Mouse (Mus musculus) gastrocnemius, adult 2 months (tissue): ENCODE measurements around the gene Msl3l2. TPM values are rescaled to one million over a fixed set of nuclear protein-coding genes. Genes with fewer than 3 reads are reported as not detected.

Experiments
- DNase-seq: peaks from one replicate; pipeline ENCODE4 v3.0.0; 2022
- H3K27ac ChIP-seq: fragments of 200-600 bp; 2 replicates; pipeline ENCODE4 v1.8.1; 2022; ENCODE audit warnings: mild to moderate bottlenecking
- H3K4me3 ChIP-seq: fragments of 200-600 bp; 2 replicates; pipeline ENCODE4 v1.8.1; 2022; ENCODE audit warnings: mild to moderate bottlenecking, moderate library complexity
- CTCF ChIP-seq: fragments of 200-600 bp; IDR thresholded peaks from 2 replicates; pipeline ENCODE4 v1.8.1; 2022; ENCODE audit warnings: antibody characterized with exemption, mild to moderate bottlenecking, moderate library complexity
- intact Hi-C: fragments of 180-260 bp; cut with DNase I; formaldehyde crosslinking; loops from one replicate; pipeline ENCODE4 v1.15.1; 2025
- long read RNA-seq, 2 experiments: library from polyadenylated mRNA; stranded (forward); transcript quantifications; one replicate each; pipeline ENCODE4 v2.0.0; 2021
- total RNA-seq, 2 experiments: library from RNA; stranded (reverse); gene quantifications; 2 replicates each; pipeline ENCODE4 v1.2.3; 2021

Gene Msl3l2
- 1 to 10 TPM in 1 of 2 experiments, under 1 TPM in 1; 0.84 to 1.5 TPM for total RNA-seq
- long read RNA-seq, experiment 1, partial matches to known transcripts: 0 of 3 reads
- long read RNA-seq, experiment 1, other reads (novel, unspliced or antisense): 2 of 3 reads
- long read RNA-seq, experiment 2, partial matches to known transcripts: 0 of 3 reads
- long read RNA-seq, experiment 2, other reads (novel, unspliced or antisense): 2 of 3 reads

- DNase-seq: peak; percentile 83
- intact Hi-C loops: loop anchor here (5.0 kb wide), 1 partner anchor 121 kb away; the partner anchor contains the start of gene Tbc1d32
- Histone ChIP-seq H3K27ac (peak within 1 kb of the TSS; percentile 82), H3K4me3 (peak within 1 kb of the TSS; percentile 77)
- TF ChIP-seq CTCF: peak; percentile 82
These were observed at the start of gene Msl3l2 for GRCm38 (mm10) chr10:56106333-56106995. Msl3l2 (plus strand) TSS chr10:56106917.

DNA sequence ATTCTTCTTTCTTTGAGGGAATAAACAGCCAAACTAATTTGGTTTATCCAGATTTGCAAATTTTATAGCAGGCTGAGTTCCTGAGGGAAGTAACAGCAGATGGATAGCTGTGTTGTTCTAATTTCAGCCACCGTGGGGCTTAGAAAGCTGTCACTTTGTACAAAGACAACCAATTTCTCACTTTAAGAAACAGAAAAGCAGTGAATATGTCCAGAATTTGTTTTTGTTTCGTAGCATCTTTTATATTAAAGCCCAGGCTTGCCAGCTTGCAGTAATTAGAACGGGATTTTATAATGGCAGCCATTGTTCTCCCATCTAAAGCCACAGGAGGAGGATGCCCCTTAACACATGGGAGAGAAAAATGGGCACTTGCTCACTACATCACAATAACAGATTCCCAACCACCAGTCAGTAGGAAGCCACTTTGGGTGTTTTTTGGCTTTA, 47.7 kb upstream of the Msl3l2 start:
- intact Hi-C loops: no loop called here
- no peak for DNase-seq
- TF ChIP-seq CTCF: no peak
- H3K27ac ChIP-seq: no peak overlapping the region
- no peak overlapping the region for H3K4me3 ChIP-seq

GRCm38 (mm10) chr10:56061238-56061830, 45.4 kb upstream of the Msl3l2 start:
- Histone ChIP-seq H3K4me3 (no peak overlapping the region), H3K27ac (no peak overlapping the region)
- no peak for TF ChIP-seq CTCF
- DNase-seq: no peak
- intact Hi-C loops: no loop called here

DNA sequence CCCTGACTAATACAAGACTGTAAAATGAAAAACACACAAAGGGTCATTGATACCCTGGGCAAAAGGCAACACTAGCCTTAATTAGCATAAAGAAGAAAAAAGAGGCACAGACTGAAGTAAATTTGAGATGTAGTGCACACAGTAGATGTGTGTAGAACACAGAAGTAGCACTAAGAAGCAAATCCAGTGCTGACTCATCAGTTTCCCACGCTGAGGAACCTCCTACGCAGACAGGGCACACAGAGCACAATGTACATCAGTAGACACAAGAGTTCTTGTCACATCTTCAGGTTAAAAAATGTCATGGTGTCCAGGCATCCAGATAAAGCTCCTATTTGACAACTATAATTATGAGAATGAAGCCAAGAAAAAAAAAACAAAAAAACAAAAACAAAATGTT, 44.0 kb upstream of the Msl3l2 start:
- DNase-seq: no peak
- Histone ChIP-seq H3K27ac (no peak overlapping the region), H3K4me3 (no peak overlapping the region)
- TF ChIP-seq CTCF: no peak
- intact Hi-C loops: no loop called here

- no peak for TF ChIP-seq CTCF
- intact Hi-C loops: no loop called here
- DNase-seq: no peak
- no peak overlapping the region for H3K27ac ChIP-seq
- H3K4me3 ChIP-seq: no peak overlapping the region
These were observed 17.0 kb upstream of the Msl3l2 start for GRCm38 (mm10) chr10:56089714-56090113.

DNA sequence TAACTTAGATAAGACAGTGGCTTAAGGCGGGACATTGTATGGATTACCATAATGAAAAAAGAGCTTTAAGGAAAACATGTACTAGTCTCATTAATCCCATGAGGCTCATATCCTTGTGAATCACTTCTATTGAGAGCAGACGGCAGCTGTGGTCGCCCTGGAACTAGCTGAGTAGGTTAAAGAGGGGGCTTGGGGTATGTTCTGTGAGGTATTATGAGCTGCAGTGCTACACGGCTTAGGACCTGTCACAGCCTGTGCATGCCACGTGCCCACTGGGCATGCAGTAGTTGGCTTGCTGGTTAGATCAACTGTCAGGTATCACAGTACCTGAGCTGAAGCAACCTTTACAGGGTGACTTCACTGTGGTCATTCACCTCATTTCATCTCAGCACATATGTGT, 12.1 kb upstream of the Msl3l2 start:
- intact Hi-C loops: no loop called here
- TF ChIP-seq CTCF: no peak
- H3K4me3 ChIP-seq: no peak overlapping the region
- no peak for DNase-seq
- H3K27ac ChIP-seq: no peak overlapping the region

DNA sequence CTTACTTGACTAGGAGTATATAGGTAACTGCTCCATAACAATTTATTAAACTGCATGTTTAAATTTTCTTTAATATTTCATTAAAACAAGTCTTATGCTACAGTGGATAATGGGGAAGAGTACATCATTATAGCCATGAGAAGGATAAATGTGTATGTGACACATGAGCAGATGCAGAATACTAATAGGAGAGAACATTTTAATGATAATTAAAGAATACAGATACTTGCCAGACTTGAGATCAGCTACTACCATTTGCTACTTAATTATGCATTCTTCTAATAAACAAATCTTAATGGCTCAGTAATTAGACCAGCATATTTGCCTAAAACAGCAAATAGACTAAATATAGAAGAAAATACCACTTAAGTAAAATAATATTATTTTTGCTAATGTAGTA, 10.0 kb upstream of the Msl3l2 start:
- Histone ChIP-seq H3K4me3 (no peak overlapping the region), H3K27ac (no peak overlapping the region)
- DNase-seq: no peak
- TF ChIP-seq CTCF: no peak
- intact Hi-C loops: no loop called here

GRCm38 (mm10) chr10:56099126-56099525, 7.6 kb upstream of the Msl3l2 start:
- Histone ChIP-seq H3K4me3 (no peak overlapping the region), H3K27ac (no peak overlapping the region)
- intact Hi-C loops: no loop called here
- no peak for DNase-seq
- no peak for TF ChIP-seq CTCF

- intact Hi-C loops: no loop called here
- no peak for TF ChIP-seq CTCF
- Histone ChIP-seq H3K4me3 (no peak overlapping the region), H3K27ac (no peak overlapping the region)
- DNase-seq: no peak
These were observed 6.9 kb upstream of the Msl3l2 start for GRCm38 (mm10) chr10:56099641-56100310.

DNA sequence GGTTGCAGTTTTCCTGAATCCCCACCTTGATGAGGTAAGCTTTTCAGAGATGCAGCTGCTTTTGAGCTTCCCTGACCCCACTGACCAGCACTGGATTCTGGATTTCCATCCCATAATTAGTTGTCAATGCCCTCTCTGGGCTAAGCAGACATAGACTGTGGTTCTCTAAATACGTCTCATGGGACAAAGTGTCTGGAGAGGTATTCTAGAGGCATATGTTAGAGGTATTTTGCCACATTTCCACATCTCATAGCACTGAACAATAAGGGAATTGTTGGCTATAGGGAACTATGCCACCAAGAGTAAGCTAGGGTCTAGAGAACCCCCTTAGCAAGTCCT, 248 bp downstream of the Msl3l2 start:
- H3K4me3 ChIP-seq: peak overlapping the region; percentile 77
- no peak for DNase-seq
- H3K27ac ChIP-seq: peak overlapping the region; percentile 82
- TF ChIP-seq CTCF: no peak
- intact Hi-C loops: loop anchor here (5.0 kb wide), 1 partner anchor 120 kb away; the partner anchor contains the start of gene Tbc1d32

- peak; percentile 70 for DNase-seq
- H3K4me3 ChIP-seq: peak overlapping the region; percentile 71
- TF ChIP-seq CTCF: no peak
- peak overlapping the region; percentile 69 for H3K27ac ChIP-seq
- intact Hi-C loops: no loop called here
These were observed 8.4 kb downstream of the Msl3l2 start for GRCm38 (mm10) chr10:56114951-56115635.

- intact Hi-C loops: no loop called here
- DNase-seq: peak; percentile 28
- Histone ChIP-seq H3K27ac (peak overlapping the region; percentile 69), H3K4me3 (peak overlapping the region; percentile 71)
- no peak for TF ChIP-seq CTCF
These were observed 9.0 kb downstream of the Msl3l2 start for GRCm38 (mm10) chr10:56115636-56116180.
